Mouse (Mus musculus) left cerebral cortex, adult 9 months (tissue): ENCODE data around the gene Cmtr1.

Experiments
- DNase-seq, 2 experiments: peaks; one replicate each; pipeline ENCODE4 v3.0.0; 2022; ENCODE audit warnings: low spot score in 2 of 2

Gene Cmtr1

GRCm38 (mm10) chr17:29732522-29732921 lies 72.1 kb downstream of the Cmtr1 start:
- DNase-seq: no peak

DNA sequence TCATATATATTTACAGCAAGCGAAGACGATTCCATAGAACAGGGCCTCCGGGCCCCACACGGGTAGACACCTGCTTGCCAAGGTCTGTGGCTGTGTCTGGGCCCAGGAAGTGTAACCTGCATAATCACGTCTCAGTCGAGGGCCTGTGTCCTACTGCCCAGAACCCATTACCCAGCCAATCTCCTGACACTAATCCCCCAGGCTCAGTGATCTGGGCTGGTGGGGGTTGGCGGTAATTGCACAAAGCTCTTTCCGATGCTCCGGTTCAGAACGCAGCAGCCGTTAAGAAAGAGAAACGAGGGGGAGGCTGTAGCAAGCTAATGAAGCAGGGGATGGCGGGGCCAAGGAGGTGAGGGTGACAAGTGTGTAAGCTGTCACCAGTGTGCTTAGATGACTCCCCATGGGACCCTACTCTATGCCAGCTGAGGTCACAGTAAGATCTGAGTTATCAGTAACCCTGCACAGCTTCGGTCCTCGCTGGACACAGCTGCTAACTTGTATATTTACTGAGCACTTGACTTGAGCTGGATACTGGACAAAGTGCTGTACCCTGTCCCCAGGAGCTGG lies 76.1 kb downstream of the Cmtr1 start:
- no peak for DNase-seq

GRCm38 (mm10) chr17:29737849-29738804 lies 77.7 kb downstream of the Cmtr1 start:
- DNase-seq: peak; percentile 24 to 59

- no peak for DNase-seq
These were observed 87.1 kb downstream of the Cmtr1 start for GRCm38 (mm10) chr17:29747466-29747865.

DNA sequence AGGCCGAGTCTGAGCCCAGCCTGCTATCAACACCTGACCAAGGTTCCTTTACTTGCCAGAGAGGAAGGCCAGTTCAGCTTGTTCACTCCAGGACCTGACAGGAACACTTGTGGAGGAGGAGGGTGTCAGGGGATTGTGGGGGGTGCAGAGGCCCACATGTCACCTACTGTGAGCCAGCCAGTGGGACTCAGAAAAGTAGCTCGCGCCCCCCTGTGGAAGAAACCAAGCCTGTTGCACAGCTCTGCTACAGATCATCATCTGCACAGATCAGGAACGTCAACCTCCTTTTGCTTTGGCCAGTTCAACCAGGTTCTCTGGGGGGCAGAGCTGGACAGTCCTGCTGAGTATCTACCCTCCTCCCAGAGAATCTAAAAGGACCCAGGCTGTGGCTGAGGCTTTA lies 94.1 kb downstream of the Cmtr1 start:
- no peak for DNase-seq
